In genomic region chr12:118841971-118842550, GRCm38 (mm10) we compare ENCODE assay signal across 15 mouse cellular contexts. TPM values are rescaled to one million over a fixed set of nuclear protein-coding genes. Genes with fewer than 3 reads are reported as not detected.
"Had no signal": no experiment of that assay in that cellular context is flagged by ENCODE, and none has a peak within 500 bp of the region (broad histone marks: within the 10 kb centered on the region; RNA-seq: fewer than 3 reads in every experiment).

No protein-coding gene starts in this region.

- H3K36me3 ChIP-seq: limb, embryonic 10.5 days; liver, embryonic 15.5 days; neural tube, embryonic 12.5 days had no signal

- DNase-seq: kidney, adult 8-10 months; lung, adult 2 months; lung, postnatal 36 days; right cerebral cortex, postnatal 14 days; thymus, postnatal 36 days had no signal

- ATAC-seq: lung, postnatal 0 days had no signal

- H3K4me3 ChIP-seq: left cerebral cortex, adult 2 months; liver, embryonic 15.5 days had no signal

- H3K9ac ChIP-seq: liver, embryonic 15.5 days had no signal

- H3K27ac ChIP-seq: left cerebral cortex, adult 2 months; liver, embryonic 15.5 days; neural tube, embryonic 12.5 days had no signal

- H3K4me2 ChIP-seq: liver, embryonic 11.5 days; liver, embryonic 15.5 days had no signal

- H3K9me3 ChIP-seq: limb, embryonic 10.5 days; liver, embryonic 15.5 days; neural tube, embryonic 12.5 days had no signal

RNA-seq across cellular contexts. Expression of gene Sp8, which starts 4.1 kb away (rescaled TPM):
- total RNA-seq: megakaryocyte progenitor cell, adult 5-6 weeks; monocyte, adult 5-6 weeks had no signal
- polyA plus RNA-seq: kidney, embryonic 16.5 days; liver, embryonic 15.5 days; lung, adult 2 months; lung, postnatal 0 days; spleen, adult 2 months had no signal
